Mouse (Mus musculus) left cerebral cortex, postnatal 4 days (tissue): ENCODE data around the gene Hist2h2be. TPM values are rescaled to one million over a fixed set of nuclear protein-coding genes. Genes with fewer than 3 reads are reported as not detected.
"Not testable (repeated sequence)": the region's sequence is repeated elsewhere in the genome, so short reads cannot be mapped to it uniquely, and the experiment has no call there.

Experiments used
- DNase-seq: peaks from one replicate; pipeline ENCODE4 v3.0.0-alpha.2; 2022
- intact Hi-C: fragments of 180-260 bp; cut with DNase I; formaldehyde crosslinking; loops from one replicate; pipeline ENCODE4 v1.15.1; 2025
- total RNA-seq, 2 experiments: library from RNA; stranded (reverse); gene quantifications; 2 replicates each; pipeline ENCODE4 v1.2.3; 2021

Hist2h2be gene
- 1 to 10 TPM; 4.6 to 5.2 TPM for total RNA-seq

DNA sequence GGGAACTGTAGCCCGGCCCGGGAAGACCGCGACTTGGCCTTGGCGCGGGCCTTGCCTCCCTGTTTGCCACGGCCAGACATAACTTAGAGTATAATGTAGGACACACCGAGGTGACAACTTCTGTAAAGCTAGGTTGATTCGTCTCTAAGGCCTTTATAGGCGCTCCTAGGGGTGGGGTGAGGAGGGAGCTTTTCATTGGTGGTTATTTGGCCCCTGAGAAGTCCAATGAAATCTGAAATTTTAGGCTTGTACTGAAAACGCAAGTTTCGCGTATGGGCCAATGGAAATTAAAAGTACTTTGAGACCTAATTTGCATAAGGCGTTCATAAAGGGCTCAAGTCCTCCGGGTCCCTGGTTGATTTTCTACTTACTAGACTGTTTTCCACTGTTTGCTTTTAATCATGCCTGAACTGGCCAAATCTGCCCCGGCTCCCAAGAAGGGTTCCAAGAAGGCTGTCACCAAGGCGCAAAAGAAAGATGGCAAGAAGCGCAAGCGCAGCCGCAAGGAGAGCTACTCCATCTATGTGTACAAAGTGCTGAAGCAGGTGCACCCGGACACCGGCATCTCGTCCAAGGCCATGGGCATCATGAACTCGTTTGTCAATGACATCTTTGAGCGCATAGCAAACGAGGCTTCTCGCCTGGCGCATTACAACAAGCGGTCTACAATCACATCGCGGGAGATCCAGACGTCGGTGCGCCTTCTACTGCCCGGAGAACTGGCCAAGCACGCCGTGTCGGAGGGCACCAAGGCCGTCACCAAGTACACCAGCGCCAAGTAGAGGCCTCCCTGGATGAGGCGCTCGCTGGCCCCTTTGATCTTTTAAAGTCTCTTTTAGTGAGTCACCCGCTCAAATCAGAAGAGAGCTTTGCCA, at the start of gene Hist2h2be, which contains the start of gene Hist2h2ac:
TSS of gene Hist2h2be (plus strand) at position 355 of the 875 bp plus-strand sequence.
TSS of gene Hist2h2ac (minus strand) at position 116 of the 875 bp plus-strand sequence.
- peak; percentile 69 for DNase-seq
- intact Hi-C loops = no loop called here

DNA sequence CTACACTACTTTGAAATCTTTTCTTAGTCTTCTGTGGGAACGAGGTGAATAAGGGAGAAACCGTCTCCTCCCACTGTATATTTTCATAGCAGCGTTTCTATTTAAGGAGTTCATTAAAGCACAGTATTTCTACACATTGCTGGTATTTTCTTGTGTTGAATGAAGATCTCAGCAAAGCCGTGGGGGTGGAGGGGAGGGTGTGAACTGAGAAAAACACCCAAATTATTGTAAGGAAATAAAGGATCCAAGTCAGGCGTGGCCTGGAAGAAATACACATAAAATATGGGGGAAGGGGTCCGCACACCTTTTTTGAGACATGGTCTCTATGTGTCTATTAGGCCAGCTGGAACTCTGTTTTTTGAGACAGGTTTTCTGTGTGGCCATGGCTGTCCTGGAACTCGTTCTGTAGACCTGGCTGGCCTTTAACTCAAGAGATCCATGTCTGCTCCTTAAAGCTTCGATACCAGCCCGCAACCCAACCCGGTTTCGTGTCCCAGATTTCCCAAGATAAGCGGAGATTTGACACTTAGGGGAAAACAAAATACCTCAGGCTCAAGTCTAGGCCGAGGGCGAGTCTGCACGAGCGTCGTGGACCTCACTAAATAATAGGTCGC, 49.2 kb upstream of the Hist2h2be start:
- no peak for DNase-seq
- intact Hi-C loops = no loop called here

DNA sequence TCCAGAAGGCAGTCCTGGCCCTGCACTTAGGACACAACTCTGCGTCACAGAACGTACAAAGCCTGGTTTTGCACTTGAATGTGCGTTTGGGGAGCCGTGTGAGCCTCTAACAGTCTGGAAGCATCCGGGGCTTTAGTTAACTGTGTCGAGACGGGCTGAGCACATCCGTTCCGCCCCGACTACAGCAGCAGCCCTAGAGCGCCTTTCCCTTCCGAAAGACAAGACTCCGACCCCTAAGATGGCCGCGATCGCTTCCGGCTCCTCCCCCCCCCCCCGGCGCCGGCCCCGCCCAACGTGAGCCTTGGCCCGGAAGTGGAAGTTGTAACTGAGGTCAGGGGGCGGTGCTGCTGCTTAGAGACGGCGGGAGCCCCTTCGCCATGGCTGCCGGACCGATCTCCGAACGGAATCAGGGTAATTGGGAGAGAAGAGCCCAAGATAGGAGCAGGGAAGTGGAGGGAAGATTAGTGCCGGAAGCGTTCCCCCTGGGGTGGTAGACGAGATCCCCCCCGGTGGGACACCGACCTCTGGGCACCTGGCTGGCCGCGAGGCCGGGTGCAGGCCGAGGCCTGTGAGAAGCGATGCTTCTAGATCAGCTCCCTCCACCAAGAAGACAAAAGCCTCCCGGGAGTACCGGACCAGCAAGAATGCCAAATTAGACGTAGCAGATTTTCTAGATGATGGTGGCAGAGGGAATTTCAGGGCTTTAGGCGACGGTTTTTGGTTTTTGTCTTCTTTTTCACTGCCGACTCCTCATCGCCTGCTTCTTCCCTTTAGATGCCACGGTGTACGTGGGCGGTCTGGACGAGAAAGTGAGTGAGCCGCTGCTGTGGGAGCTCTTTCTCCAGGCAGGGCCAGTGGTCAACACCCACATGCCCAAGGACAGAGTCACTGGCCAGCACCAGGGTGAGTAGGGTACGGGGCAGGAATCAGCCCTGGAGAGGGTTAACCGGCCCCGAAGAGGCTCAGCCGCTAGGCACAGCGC, 48.4 kb upstream of the Hist2h2be start, which contains the start of gene Sf3b4:
TSS of gene Sf3b4 (plus strand) at position 136 of the 982 bp plus-strand sequence.
- intact Hi-C loops = no loop called here
- peak; percentile 88 for DNase-seq

DNA sequence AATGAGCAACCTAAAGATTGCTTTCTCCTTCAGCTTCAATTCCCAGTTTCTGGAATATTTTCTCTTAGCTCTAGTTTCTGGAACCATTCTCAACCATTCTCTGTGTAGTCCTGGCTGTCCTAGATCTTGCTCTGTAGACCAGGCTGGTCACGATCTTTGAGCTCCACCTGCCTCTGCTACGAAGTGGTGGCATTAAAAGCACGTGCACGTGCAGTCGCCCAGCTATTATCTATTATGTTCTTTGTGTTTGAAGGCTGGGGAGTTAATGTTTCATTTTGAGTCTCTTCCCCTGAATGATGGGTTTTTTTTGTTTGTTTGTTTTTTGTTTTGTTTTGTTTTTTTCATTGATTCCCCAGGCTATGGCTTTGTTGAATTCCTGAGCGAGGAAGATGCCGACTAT, 47.7 kb upstream of the Hist2h2be start:
- DNase-seq = no peak
- intact Hi-C loops = no loop called here

DNA sequence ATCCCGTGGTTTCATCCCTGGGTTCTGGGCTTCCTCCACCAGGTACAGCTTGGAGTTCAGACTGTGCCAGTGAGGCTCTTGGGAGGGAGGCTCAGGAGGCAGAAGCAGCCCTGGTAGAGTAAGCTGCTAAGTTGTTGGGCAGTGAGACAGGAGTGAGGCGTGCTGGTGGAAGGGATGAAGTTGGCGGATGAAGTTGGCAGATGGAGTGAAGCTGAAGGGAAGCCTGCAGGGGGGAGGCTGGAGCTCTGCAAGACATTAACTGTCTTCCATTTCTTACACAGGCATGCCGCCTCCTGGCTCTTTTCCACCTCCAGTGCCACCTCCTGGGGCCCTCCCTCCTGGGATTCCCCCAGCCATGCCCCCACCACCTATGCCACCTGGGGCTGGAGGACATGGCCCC, 46.9 kb upstream of the Hist2h2be start:
- DNase-seq, intact Hi-C loops: not testable (repeated sequence)

DNA sequence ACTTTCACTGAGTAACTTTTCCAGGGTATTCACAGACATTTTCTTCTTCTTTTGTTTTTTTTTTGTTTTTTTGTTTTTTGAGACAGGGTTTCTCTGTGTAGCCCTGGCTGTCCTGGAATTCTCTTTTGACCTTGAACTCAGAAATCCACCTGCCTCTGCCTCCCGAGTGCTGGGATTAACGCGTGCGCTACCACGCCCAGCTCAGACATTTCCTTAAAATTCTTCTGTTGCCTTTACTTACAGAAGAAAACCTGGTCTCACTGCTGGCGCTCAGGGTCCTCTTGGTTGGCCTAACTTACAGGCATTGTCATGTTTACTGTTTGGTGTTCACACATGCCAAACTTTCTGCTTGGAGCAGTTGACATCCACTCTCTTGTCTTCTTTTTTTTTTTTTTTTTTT, 45.7 kb upstream of the Hist2h2be start:
- intact Hi-C loops = no loop called here
- no peak for DNase-seq

DNA sequence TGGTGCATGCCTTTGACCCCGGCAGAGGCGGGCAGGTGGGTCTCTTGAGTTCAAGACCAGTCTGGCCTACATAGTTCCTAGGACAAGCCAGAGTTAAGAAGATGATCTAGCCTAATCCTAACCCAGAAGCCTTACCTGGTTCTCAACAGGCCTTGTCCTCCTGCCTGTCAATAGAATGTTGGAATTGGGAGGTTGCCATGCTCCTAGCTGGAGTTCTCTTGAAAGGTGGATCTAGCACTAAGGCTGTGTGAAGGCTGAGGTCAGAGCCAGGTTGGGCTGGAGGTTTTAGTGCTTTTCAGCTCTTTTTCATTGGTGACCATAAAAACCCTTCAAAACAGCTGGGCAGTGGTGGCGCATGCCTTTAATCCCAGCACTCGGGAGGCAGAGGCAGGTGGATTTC, 42.5 kb upstream of the Hist2h2be start:
- DNase-seq = no peak
- intact Hi-C loops = no loop called here

DNA sequence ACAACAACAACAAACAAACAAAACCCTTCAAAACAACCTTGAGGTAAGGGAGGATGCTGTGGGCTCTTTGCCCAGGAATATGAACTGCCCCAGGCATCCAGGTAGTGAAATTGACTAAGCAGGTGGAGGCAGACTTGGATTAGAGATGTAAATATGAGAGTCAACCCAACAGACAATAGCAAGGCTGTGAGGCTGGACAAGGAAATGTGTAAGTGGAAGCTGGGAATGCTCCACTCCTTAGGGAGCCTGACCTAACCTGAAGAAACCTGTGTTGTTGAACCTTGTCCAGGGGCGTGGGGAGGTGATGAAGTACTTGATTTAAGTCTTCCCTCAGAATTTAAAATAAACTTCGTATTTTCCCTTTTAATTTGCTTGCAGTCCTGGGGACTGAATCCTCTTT, 42.0 kb upstream of the Hist2h2be start:
- DNase-seq = no peak
- intact Hi-C loops = no loop called here

DNA sequence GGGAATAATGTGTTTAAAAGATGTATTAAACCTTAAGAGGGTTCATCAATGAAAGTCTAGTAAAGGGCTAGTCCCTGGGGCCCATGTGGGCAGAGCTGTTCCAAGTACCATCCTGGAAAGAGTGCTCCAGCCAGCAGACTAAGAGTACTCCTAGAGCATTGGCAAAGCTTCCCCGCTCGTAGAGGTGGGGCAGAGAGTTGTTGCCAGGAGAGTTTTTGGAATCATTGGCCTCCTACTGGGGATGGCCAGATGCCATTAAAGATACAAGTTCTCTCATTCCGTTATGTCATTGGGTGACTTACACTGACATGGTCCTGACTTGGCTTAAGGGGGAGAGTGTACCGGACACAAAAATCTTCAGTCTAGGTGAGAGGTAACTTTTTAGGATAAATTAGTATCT, 41.4 kb upstream of the Hist2h2be start:
- intact Hi-C loops = no loop called here
- peak; percentile 57 for DNase-seq

DNA sequence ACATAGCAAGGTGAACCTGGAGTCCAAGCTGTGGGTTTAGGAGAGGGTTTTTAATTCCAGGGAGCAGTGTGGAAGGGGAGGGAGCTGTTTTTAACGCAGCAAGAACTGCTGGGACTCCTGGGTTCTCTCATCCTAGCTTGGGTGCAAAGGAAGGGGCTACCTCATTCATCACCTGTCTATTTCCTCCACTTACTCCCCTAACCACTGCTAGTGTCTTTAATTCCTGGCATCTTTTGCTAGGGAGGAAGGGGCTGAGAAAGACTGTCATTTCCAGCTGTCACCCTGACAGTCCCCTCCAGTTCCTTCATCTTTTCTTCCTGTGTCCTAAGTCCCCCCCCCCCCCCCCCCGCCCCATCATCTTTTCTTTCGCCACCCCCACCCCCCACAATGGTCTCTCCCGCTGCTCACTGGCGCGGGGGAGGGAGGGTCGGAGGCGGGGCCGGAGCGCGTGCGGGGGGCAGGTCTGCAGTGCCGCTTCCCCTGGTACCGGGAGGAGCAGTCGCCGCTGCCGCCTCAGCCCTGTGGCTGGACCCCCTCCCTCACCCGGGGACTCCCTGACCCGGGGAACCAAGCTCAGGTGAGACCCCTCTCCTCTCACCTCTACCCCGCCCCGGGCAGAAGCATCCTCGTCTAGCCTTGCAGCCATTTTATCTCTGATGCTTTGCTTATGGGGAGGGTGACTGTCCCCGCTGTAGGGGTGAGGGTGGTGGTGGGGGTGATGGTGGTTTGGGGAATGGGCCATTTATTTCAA, 40.0 kb upstream of the Hist2h2be start, which contains the start of gene Sv2a:
TSS of gene Sv2a (plus strand) at position 425 of the 751 bp plus-strand sequence.
- peak; percentile 78 for DNase-seq
- intact Hi-C loops = no loop called here

DNA sequence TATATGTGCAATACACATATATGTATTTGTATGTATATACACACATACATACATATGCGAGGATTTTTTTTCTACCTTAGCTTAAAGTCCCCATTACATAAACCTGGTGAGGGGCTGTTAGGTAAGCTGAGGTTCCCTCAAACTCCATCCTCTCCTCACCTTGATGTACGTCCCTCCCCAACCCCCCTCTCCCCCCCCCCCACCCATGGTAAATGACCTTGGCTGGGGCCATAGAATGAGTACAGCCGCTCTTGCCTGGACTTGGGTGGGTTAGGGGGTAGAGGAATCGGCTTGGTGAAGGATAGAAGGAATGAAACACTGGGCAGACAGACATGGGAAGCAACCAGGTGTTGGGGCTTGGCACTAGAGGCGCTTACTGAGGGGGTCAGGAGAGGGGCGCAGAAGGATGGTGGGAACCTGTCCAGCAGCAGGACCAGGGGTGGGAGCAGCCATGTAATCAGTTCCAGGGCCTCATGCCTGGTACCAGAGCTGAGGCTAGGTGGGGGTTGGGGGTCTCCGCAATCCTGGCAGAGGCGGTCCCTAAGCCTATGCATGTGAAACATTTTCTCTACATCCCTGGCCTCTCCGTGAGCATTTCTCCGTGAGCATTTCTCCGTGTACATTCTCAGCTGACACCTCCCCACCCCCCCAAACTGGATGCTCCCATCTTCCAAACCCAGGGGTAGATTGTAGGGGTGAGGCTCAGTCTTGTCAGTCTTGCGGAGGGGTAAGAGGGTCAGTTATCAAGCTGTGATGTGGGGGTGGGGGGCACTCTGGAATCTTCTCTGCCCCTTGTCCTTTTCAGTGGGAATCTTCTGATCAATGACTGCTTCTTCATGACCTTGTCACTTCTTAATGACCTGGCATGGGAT, 39.2 kb upstream of the Hist2h2be start:
- intact Hi-C loops = no loop called here
- DNase-seq = peak; percentile 60

DNA sequence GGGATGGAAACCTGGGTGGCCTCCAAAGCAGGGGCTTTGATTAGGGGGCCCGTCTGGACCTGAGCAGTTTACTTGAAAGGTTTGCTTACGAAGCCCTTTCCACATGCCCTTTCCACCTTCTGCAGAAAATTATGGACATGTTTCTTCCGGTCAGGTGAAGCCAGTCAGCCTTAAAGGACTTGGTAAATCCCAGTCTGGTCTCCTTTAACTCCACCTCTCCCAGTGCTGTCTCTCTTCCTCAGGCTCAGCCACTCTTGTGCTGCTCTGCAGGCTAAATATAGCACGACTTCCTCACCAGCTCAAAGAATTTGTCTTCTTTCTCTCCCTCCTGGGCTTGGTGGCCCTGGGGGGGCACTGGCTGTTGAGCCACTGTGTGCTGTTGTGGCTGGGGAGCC, 38.5 kb upstream of the Hist2h2be start:
- no peak for DNase-seq
- intact Hi-C loops = no loop called here

DNA sequence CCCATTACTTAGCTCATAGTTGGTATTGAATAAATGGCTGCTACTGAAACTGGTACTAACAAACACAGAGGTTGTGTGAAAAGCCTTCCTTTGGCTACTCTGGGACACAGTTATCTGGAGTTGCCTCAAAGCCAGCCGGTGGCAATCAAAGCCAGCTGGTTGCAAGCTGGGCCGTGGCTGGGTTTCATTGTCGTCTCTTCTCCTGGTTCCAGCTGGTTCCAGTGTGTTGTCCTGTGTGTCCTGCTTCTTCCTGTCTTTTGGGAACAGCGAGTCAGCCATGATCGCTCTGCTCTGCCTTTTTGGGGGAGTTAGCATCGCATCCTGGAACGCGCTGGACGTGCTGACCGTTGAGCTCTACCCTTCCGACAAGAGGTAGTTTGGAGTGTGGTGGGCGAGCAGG, 27.9 kb upstream of the Hist2h2be start:
- intact Hi-C loops = no loop called here
- no peak for DNase-seq

DNA sequence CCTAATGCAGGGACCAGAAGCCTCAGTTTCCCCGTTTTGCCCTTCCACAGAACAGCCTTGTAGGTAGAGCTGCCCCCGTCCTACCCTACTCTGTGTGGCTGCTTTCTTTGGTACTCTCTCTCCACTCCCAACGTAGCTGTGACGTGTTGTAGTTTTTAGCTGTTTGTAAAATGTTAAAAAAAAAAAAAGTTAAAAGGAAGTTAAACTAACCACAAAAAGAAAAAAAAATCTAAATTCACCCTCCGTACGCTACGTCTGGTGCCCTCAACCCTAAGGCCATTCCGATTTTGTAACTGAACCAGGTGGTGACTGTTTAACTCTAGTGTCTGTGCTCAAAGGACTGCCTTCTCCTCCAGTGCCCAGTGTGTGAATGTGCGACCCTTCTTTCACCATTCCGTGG, 26.0 kb upstream of the Hist2h2be start:
- no peak for DNase-seq
- intact Hi-C loops = no loop called here

DNA sequence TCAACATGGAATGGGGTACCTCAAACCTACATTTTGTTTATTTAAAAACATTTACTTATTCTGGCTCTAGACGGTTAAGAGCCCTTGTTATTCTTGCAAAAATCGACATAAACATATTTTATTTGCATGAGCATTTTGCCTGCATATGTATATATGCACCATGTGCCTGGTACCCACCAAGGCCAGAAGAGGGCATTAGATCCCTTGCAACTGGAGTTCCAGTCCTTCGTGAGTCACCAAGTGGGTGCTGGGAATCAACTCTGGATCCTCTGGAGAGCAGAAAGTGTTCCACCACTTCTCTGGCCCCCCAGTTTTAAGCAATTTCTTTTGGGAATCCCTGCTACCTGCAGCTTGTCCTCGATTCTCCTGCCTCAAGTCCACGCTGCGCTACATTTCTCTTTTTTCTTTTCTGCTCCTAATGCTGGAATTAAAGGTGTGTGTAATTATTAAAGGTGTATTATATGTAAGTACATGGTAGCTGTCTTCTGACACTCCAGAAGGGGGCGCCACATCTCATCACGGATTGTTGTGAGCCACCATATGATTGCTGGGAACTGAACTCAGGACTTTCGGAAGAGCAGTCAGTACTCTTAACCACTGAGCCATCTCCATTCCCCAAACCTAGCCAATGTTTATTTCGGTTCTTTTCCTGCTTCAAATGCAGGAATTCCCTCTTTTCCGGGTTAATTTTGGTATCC, 25.2 kb upstream of the Hist2h2be start:
- DNase-seq = no peak
- intact Hi-C loops = no loop called here

DNA sequence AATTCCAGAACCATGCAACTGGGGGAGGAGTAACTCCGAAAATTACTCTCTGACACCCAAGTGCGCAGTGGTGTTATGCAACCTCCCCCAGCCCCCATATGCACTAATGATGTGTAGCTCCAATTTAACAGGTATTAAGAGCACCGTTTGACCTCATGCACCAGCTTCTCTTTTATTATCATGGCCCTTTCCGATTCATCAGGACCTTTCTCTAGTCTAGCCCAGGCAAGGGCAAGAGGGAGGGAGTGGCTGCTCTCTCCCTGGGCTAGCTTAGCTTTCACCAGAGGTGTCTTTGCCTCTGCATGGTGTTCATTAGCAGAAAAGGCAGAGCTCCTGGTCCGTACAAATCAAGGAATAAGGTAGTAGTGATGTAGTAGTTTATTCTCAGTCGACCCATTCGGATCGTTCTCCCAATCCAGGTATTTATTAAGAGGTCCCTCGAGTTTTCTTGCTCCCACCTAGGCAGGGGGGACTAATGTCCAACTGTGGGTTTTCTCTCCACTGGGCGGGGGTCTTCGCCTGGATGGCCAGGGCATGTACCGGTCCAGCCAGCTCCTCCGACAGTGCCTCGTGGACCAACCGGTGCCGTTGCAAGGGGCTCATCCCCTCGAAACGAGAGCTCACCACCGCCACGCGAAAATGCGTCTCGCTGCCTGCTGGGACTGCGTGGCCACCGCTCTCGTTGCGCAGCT, 24.3 kb upstream of the Hist2h2be start:
- intact Hi-C loops = no loop called here
- no peak for DNase-seq

DNA sequence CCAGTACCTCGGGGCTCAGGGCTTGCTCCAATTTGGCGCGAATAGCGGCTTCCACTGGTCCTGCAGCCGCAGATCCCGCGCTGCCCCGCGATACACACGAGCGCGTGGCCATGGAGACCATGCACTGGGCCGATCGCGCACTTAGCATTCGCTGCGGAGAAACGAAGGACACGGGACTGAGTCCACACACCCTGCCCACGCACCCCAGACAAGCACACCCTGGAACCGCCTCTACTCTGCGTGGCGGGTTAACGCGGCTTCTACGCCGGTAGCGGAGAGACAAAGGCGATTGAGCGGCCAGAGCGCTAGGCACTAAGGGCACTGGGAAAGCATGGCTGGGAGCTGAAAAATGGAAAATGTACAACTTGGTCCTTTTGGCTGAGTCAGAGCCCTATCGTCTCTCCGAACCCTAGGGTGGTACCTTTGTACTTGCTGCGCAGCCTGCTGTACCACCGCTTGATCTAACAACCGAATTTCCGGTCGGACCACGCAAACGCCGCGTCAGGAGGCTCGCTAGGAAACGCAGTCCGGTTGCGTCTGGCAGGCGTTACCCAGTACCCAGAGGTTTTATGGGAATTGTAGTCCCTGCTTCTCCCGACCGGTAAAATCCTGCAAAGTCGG, 23.7 kb upstream of the Hist2h2be start:
- peak; percentile 91 for DNase-seq
- intact Hi-C loops = no loop called here
